Mouse (Mus musculus) kidney, postnatal 10 days (tissue): ENCODE data around the gene Kmt2b.

ENCODE experiments used
- DNase-seq: peaks from one replicate; pipeline ENCODE4 v3.0.0; 2021; ENCODE audit warnings: mixed read lengths

Kmt2b gene

GRCm38 (mm10) chr7:30533941-30534632 lies 54.4 kb downstream of the Kmt2b start:
- DNase-seq = no peak

GRCm38 (mm10) chr7:30532931-30533330 lies 55.6 kb downstream of the Kmt2b start:
- DNase-seq = peak; percentile 80

- no peak for DNase-seq
Measured at GRCm38 (mm10) chr7:30531291-30531815, 57.2 kb downstream of the Kmt2b start.

GRCm38 (mm10) chr7:30526981-30527380 lies 61.5 kb downstream of the Kmt2b start:
- DNase-seq = no peak

- DNase-seq = no peak
Measured at GRCm38 (mm10) chr7:30526399-30526798, 62.1 kb downstream of the Kmt2b start.

- no peak for DNase-seq
Measured at GRCm38 (mm10) chr7:30525954-30526353, 62.6 kb downstream of the Kmt2b start.

- DNase-seq = no peak
Measured at GRCm38 (mm10) chr7:30524487-30524886, 64.0 kb downstream of the Kmt2b start.

GRCm38 (mm10) chr7:30522871-30523270 lies 65.7 kb downstream of the Kmt2b start:
- DNase-seq = peak; percentile 41

GRCm38 (mm10) chr7:30520856-30521255 lies 67.7 kb downstream of the Kmt2b start:
- DNase-seq = no peak

- DNase-seq = peak; percentile 56
Measured at GRCm38 (mm10) chr7:30520396-30520795, 68.1 kb downstream of the Kmt2b start.
